Mouse (Mus musculus): ENCODE results near the gene Tcap. TPM values are rescaled to one million over a fixed set of nuclear protein-coding genes. Genes with fewer than 3 reads are reported as not detected.

Gene Tcap
- total RNA-seq, 2 experiments from 2014 or later: 673 to 1,120 TPM

Other genes starting within 250 kb of the Tcap start
- 10 to 100 TPM in 1 of 2 experiments, 1 to 10 TPM in 1; 8.9 to 12.1 TPM for gene Fbxl20, start 233.4 kb upstream of the Tcap start, total RNA-seq (2021)
- 10 to 100 TPM; 23.0 to 24.6 TPM for gene Med1, start 190.5 kb upstream of the Tcap start, total RNA-seq (2021)
- 10 to 100 TPM; 14.6 to 17.0 TPM for gene Cdk12, start 180.8 kb upstream of the Tcap start, total RNA-seq (2021)
- not detected for gene Neurod2, start 54.2 kb upstream of the Tcap start, total RNA-seq (2021)
- gene Ppp1r1b, start 35.4 kb upstream of the Tcap start, total RNA-seq (2021): under 1 TPM; 0.20 to 0.29 TPM
- 1 to 10 TPM; 7.3 to 9.4 TPM for gene Stard3, start 25.4 kb upstream of the Tcap start, total RNA-seq (2021)
- gene Pnmt, start 2.6 kb downstream of the Tcap start, total RNA-seq (2021): under 1 TPM; 0.39 to 0.53 TPM
- 1 to 10 TPM; 2.2 to 2.9 TPM for gene Pgap3, start 16.7 kb downstream of the Tcap start, total RNA-seq (2021)
- 1 to 10 TPM; 3.9 to 5.3 TPM for gene Erbb2, start 28.7 kb downstream of the Tcap start, total RNA-seq (2021)
- gene Mien1, start 55.2 kb downstream of the Tcap start, total RNA-seq (2021): 10 to 100 TPM; 27.7 to 30.3 TPM
- not detected for gene Grb7, start 62.6 kb downstream of the Tcap start, total RNA-seq (2021)
- under 1 TPM; 0.10 to 0.18 TPM for gene Ikzf3, start 162.2 kb downstream of the Tcap start, total RNA-seq (2021)
- gene Zpbp2, start 167.3 kb downstream of the Tcap start, total RNA-seq (2021): not detected
- gene Ormdl3, start 203.6 kb downstream of the Tcap start, total RNA-seq (2021): 10 to 100 TPM; 18.3 to 18.7 TPM
- not detected for gene Lrrc3c, start 214.5 kb downstream of the Tcap start, total RNA-seq (2021)
- gene Gm12355, start 241.8 kb downstream of the Tcap start, total RNA-seq (2021): 1 to 10 TPM; 5.0 to 6.6 TPM
- under 1 TPM; 0.16 to 0.39 TPM for gene Gsdma3, start 242.5 kb downstream of the Tcap start, total RNA-seq (2021)

Measured in gastrocnemius, postnatal 14 days (tissue).